Mouse (Mus musculus): ENCODE data around the gene Casp6.

DNA sequence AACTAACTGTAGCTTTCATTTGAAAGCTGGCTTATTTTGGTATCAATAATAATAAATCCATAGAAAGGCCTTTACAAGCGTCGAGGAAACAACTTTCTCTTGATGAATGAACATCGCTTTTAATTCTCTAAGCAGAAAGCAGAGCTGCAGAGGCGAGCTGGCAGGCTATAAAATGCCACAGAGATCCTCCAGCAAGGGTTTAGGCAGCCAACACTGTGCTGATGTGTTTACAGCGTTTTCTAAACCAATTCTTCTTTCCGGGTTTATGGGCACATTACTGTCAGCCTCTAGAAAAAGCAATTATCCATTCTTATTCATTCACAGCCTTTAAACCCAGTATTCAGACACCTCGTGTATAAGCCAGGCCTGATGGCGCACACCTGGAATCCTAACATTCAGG, 61.3 kb downstream of the Casp6 start:
- TF ChIP-seq POLR2A (IDR thresholded peaks at IDR 0.05; ENCODE audit: borderline replicate concordance, insufficient read depth, low read length) (no peak), CTCF (IDR thresholded peaks at IDR 0.05; ENCODE audit: borderline replicate concordance, insufficient read depth, low read depth, low read length) (no peak)

Data from cerebellum, adult 2 months (tissue).